13 mouse cellular contexts compared by ENCODE assay signal in genomic region chr13:19854629-19855333, GRCm38 (mm10). TPM values are rescaled to one million over a fixed set of nuclear protein-coding genes. Genes with fewer than 3 reads are reported as not detected.
DNase-seq lines count a peak whose midpoint lies in the region; TF ChIP-seq lines count a peak whose summit lies in the region.
"Had no signal": no experiment of that assay in that cellular context is flagged by ENCODE, and none has a peak within 500 bp of the region (broad histone marks: within the 10 kb centered on the region; RNA-seq: fewer than 3 reads in every experiment).

No protein-coding gene starts in this region.

- DNase-seq in heart, postnatal 10 days = peak; percentile 4 to 5
- DNase-seq in heart, embryonic 10.5 days (ENCODE audit: low spot score) = no peak
- DNase-seq in lung, postnatal 10 days = peak; percentile 5
- peak; percentile 14 to 42 for DNase-seq in natural killer cell, adult 2 months (ENCODE audit: low spot score in 2 of 2)
- no peak for DNase-seq in left cerebral cortex, postnatal 36 days (ENCODE audit: low spot score in 2 of 2)
- no peak for DNase-seq in left cerebral cortex, adult 18-20 months (ENCODE audit: low spot score in 2 of 2)
- DNase-seq in adrenal gland, postnatal 10 days = no peak
- DNase-seq: cerebellum, postnatal 36 days; gastrocnemius, postnatal 25 days; kidney, postnatal 36 days had no signal

- H3K79me3 ChIP-seq in C2C12 (ENCODE audit: low read depth) = no peaks in the 10 kb centered on the region

- no peak overlapping the region for H3K4me3 ChIP-seq in heart, embryonic 10.5 days
- H3K4me3 ChIP-seq in C2C12 (ENCODE audit: insufficient read depth, poor library complexity, severe bottlenecking) = no peak overlapping the region
- H3K4me3 ChIP-seq: embryonic facial prominence, embryonic 15.5 days had no signal

- H3K27ac ChIP-seq in heart, embryonic 10.5 days = no peak overlapping the region
- H3K27ac ChIP-seq: embryonic facial prominence, embryonic 15.5 days had no signal

- no peaks in the 10 kb centered on the region for H3K27me3 ChIP-seq in heart, embryonic 10.5 days (ENCODE audit: insufficient read depth, poor library complexity, severe bottlenecking)
- H3K27me3 ChIP-seq in C2C12 (ENCODE audit: control insufficient read depth, insufficient read depth, insufficient read length) = no peaks in the 10 kb centered on the region
- H3K27me3 ChIP-seq: embryonic facial prominence, embryonic 15.5 days had no signal

- no peaks in the 10 kb centered on the region for H3K4me1 ChIP-seq in heart, embryonic 10.5 days
- H3K4me1 ChIP-seq: embryonic facial prominence, embryonic 15.5 days had no signal

- no peak overlapping the region for H3ac ChIP-seq in C2C12 (ENCODE audit: control insufficient read depth, insufficient read length, low read depth)

- intact Hi-C loops in heart, postnatal 10 days (cut with DNase I) = no loop called here
- intact Hi-C loops in left cerebral cortex, postnatal 36 days (cut with DNase I) = no loop called here

- H3K36me3 ChIP-seq in heart, embryonic 10.5 days = no peaks in the 10 kb centered on the region
- H3K36me3 ChIP-seq in C2C12 (ENCODE audit: control insufficient read depth, insufficient read depth) = no peaks in the 10 kb centered on the region
- H3K36me3 ChIP-seq: embryonic facial prominence, embryonic 15.5 days had no signal

- 63% methylated on average over 9 of the region's 9 CpGs for WGBS in heart, embryonic 10.5 days

- no peak for TF ChIP-seq CTCF in C2C12 (IDR thresholded peaks at IDR 0.05; ENCODE audit: control insufficient read depth, insufficient read depth, insufficient read length)

- H3K9me3 ChIP-seq in heart, embryonic 10.5 days = no peaks in the 10 kb centered on the region
- H3K9me3 ChIP-seq: embryonic facial prominence, embryonic 15.5 days had no signal

- H3K79me2 ChIP-seq in C2C12 (ENCODE audit: control insufficient read depth, insufficient read depth) = no peaks in the 10 kb centered on the region

TF ChIP-seq in C2C12, 6 proteins besides CTCF, POLR2A, EP300 and RAD21:
- TF ChIP-seq CEBPB (IDR thresholded peaks at IDR 0.05; ENCODE audit: low read depth) (no peak), MYOG (IDR thresholded peaks at IDR 0.05; ENCODE audit: control insufficient read depth, extremely low read depth, insufficient read length) (no peak), USF1 (IDR thresholded peaks at IDR 0.05; ENCODE audit: low read depth) (peak; percentile 72)

RNA-seq across cellular contexts. Expression of gene Gpr141, which starts 30.7 kb away (rescaled TPM):
- under 1 TPM; 0.32 to 0.34 TPM for total RNA-seq in heart, postnatal 10 days (2021)
- 0.10 TPM in 1 of 2 replicates, not detected in the other for polyA plus RNA-seq in heart, embryonic 10.5 days (2016; fragmentation: Nextera tagmentation; extraction: Ambion mirVana)
- polyA plus RNA-seq in C2C12 (2012; fragmentation: generic; extraction: Trizol) = 0.01 TPM
- total RNA-seq in left cerebral cortex, postnatal 36 days (2021) = not detected
- total RNA-seq in left cerebral cortex, adult 18-20 months (2021) = not detected
- total RNA-seq in adrenal gland, postnatal 10 days (2021) = under 1 TPM; 0.15 to 0.21 TPM
- total RNA-seq: gastrocnemius, postnatal 25 days; left cerebral cortex, postnatal 14 days had no signal

Comparison
In these comparisons a context has a peak if more than half of its experiments do, and no peak if none do; other contexts are left out.
1. DNase-seq: peak in heart, postnatal 10 days (2 of 2), lung, postnatal 10 days (single experiment) and natural killer cell, adult 2 months (2 of 2); none in heart, embryonic 10.5 days (single experiment), left cerebral cortex, postnatal 36 days (0 of 2), left cerebral cortex, adult 18-20 months (0 of 2) and adrenal gland, postnatal 10 days (single experiment).